Mouse (Mus musculus) kidney, postnatal 0 days (tissue): Measurements from ENCODE around the gene 2610528J11Rik. TPM values are rescaled to one million over a fixed set of nuclear protein-coding genes. Genes with fewer than 3 reads are reported as not detected.

ENCODE experiments used
- ATAC-seq: fragments of 200-750 bp; cut with Nextera tagmentation; replicated peaks from 2 replicates; pipeline ENCODE4 v1.8.0; 2017; ENCODE audit warnings: low read depth, moderate number of reproducible peaks, moderate TSS enrichment, moderate library complexity; ENCODE audit not compliant: low FRiP score
- DNase-seq: peaks from one replicate; pipeline ENCODE4 v3.0.0-alpha.2; 2016; ENCODE audit warnings: low spot score
- H3K27ac ChIP-seq: fragments of 300-500 bp; sonication (generic); 2 replicates; pipeline ENCODE4 v1.5.1; 2014; ENCODE audit warnings: mild to moderate bottlenecking
- H3K27me3 ChIP-seq: fragments of 300-500 bp; sonication (generic); 2 replicates; pipeline ENCODE4 v1.6.1; 2014; ENCODE audit warnings: low read length, mixed read lengths; ENCODE audit not compliant: insufficient read depth
- H3K36me3 ChIP-seq: fragments of 300-500 bp; sonication (generic); 2 replicates; pipeline ENCODE4 v1.6.1; 2014; ENCODE audit warnings: low read length, mixed read lengths; ENCODE audit not compliant: insufficient read depth
- H3K4me1 ChIP-seq: fragments of 300-500 bp; sonication (generic); replicated peaks from 2 replicates; pipeline ENCODE4 v1.6.1; 2014; ENCODE audit warnings: antibody characterized with exemption, low read length, mixed read lengths; ENCODE audit not compliant: insufficient read depth
- H3K4me2 ChIP-seq: fragments of 300-500 bp; sonication (generic); 2 replicates; pipeline ENCODE4 v1.6.1; 2014; ENCODE audit warnings: mild to moderate bottlenecking, low read length, moderate library complexity, mixed read lengths
- H3K4me3 ChIP-seq: fragments of 300-500 bp; sonication (generic); replicated peaks from 2 replicates; pipeline ENCODE4 v1.5.1; 2014; ENCODE audit warnings: low read depth, low read length
- H3K9ac ChIP-seq: fragments of 300-500 bp; sonication (generic); 2 replicates; pipeline ENCODE4 v1.6.1; 2014; ENCODE audit warnings: low read depth, low read length
- H3K9me3 ChIP-seq: fragments of 300-500 bp; sonication (generic); replicated peaks from 2 replicates; pipeline ENCODE4 v1.6.1; 2016; ENCODE audit warnings: low read length, inconsistent platforms, mixed read lengths
- CTCF ChIP-seq: IDR thresholded peaks from 2 replicates; pipeline ENCODE4 v1.5.1; 2016; ENCODE audit warnings: antibody characterized with exemption, low read depth, mild to moderate bottlenecking, moderate library complexity
- WGBS: fragments of 180-500 bp; shearing (Covaris S2); extraction: QIAGEN DNeasy Blood & Tissue Kit; methylation state at CpG from one replicate; pipeline ENCODE4 v1.1.7; 2014; 5-methylcytosine and 5-hydroxymethylcytosine counted together
- polyA plus RNA-seq: library from polyadenylated mRNA; unstranded; fragments of >200 nt; fragmentation: Nextera tagmentation; extraction: Ambion mirVana; gene quantifications from 2 replicates; pipeline ENCODE4 v1.2.1, GENCODE M21; 2015

The 2610528J11Rik gene
- polyA plus RNA-seq, 1 experiment from 2014 or later = 66.5 TPM

DNA sequence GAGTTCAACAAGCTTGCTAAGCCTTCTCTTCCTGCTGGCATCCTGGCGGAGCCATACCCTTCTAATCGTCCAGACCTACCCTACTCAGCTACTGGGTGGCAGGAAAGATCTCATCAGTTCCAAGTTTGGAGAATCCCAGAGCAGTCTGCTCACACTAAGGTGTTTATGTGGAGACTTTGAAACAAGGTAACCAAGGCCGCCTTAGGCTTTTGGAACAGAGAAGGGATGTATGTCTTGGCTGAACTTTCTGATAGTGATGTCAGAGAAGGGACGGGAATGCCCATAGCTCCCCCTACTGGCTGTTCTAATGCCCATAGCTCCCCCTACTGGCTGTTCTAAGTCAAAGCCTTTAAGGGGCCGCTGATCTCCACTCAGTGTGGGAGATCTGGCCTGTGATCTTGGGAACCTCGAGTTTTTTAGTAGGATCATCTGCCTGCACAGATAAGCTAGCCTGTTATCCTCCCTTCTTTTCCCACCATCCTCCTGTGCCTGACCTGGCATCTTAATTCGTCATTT lies 39.4 kb downstream of the 2610528J11Rik start:
- peak; percentile 100 for TF ChIP-seq CTCF
- no peaks in the 10 kb centered on the region for H3K9me3 ChIP-seq
- ATAC-seq = no peak
- no peak overlapping the region for H3K27ac ChIP-seq
- H3K36me3 ChIP-seq = no peaks in the 10 kb centered on the region
- H3K4me3 ChIP-seq = no peak overlapping the region
- no peak overlapping the region for H3K9ac ChIP-seq
- H3K4me2 ChIP-seq = no peak overlapping the region
- no peaks in the 10 kb centered on the region for H3K4me1 ChIP-seq
- 31% methylated on average over 7 of the region's 7 CpGs for WGBS
- peak; percentile 81 for DNase-seq
- H3K27me3 ChIP-seq = no peaks in the 10 kb centered on the region

GRCm38 (mm10) chr4:118568709-118569108 lies 41.9 kb downstream of the 2610528J11Rik start:
- no peak overlapping the region for H3K9ac ChIP-seq
- H3K27ac ChIP-seq = no peak overlapping the region
- no peaks in the 10 kb centered on the region for H3K4me1 ChIP-seq
- H3K36me3 ChIP-seq = no peaks in the 10 kb centered on the region
- no peaks in the 10 kb centered on the region for H3K9me3 ChIP-seq
- no peak for TF ChIP-seq CTCF
- H3K27me3 ChIP-seq = no peaks in the 10 kb centered on the region
- ATAC-seq (no peak), DNase-seq (no peak)
- no peak overlapping the region for H3K4me3 ChIP-seq
- H3K4me2 ChIP-seq = no peak overlapping the region
- 70% methylated on average over 10 of the region's 10 CpGs for WGBS

DNA sequence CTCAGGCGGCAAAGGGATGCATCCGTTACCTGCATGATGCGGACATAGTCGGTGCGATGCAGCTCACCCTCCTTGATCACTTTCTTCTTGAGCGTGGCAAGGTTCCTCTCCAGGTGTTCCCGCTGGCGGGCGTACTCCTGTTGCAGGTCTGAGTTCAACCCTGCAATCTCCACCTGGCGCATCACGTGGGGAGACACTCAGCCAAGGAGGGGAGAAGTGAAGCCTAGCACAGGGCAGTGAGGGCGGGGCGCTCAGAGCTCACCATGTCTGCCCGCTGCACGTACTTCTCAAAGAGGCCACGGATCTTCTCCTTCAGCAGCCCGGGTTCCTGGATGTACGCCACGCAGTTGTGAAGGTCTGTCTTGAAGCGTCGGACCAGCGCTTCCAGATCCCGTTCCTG lies 42.5 kb downstream of the 2610528J11Rik start:
- DNase-seq (no peak), ATAC-seq (no peak)
- no peak for TF ChIP-seq CTCF
- Histone ChIP-seq H3K4me2 (no peak overlapping the region), H3K27ac (no peak overlapping the region), H3K9ac (no peak overlapping the region), H3K4me3 (no peak overlapping the region), H3K36me3 (no peaks in the 10 kb centered on the region), H3K4me1 (no peaks in the 10 kb centered on the region), H3K9me3 (no peaks in the 10 kb centered on the region), H3K27me3 (no peaks in the 10 kb centered on the region)
- WGBS = 78% methylated on average over 23 of the region's 23 CpGs

GRCm38 (mm10) chr4:118571441-118571840 lies 44.6 kb downstream of the 2610528J11Rik start:
- ATAC-seq (no peak), DNase-seq (no peak)
- Histone ChIP-seq H3K9ac (no peak overlapping the region), H3K4me2 (no peak overlapping the region), H3K27ac (no peak overlapping the region), H3K4me3 (no peak overlapping the region), H3K4me1 (no peaks in the 10 kb centered on the region), H3K27me3 (no peaks in the 10 kb centered on the region), H3K9me3 (no peaks in the 10 kb centered on the region), H3K36me3 (no peaks in the 10 kb centered on the region)
- 75% methylated on average over 15 of the region's 15 CpGs for WGBS
- TF ChIP-seq CTCF = no peak

GRCm38 (mm10) chr4:118576097-118576496 lies 49.3 kb downstream of the 2610528J11Rik start:
- Histone ChIP-seq H3K9me3 (no peaks in the 10 kb centered on the region), H3K4me2 (no peak overlapping the region), H3K36me3 (no peaks in the 10 kb centered on the region), H3K4me3 (no peak overlapping the region), H3K27me3 (no peaks in the 10 kb centered on the region), H3K9ac (no peak overlapping the region), H3K27ac (no peak overlapping the region), H3K4me1 (no peaks in the 10 kb centered on the region)
- no peak for ATAC-seq
- WGBS = 5% methylated on average over 6 of the region's 6 CpGs
- peak; percentile 91 for TF ChIP-seq CTCF
- DNase-seq = peak; percentile 86

DNA sequence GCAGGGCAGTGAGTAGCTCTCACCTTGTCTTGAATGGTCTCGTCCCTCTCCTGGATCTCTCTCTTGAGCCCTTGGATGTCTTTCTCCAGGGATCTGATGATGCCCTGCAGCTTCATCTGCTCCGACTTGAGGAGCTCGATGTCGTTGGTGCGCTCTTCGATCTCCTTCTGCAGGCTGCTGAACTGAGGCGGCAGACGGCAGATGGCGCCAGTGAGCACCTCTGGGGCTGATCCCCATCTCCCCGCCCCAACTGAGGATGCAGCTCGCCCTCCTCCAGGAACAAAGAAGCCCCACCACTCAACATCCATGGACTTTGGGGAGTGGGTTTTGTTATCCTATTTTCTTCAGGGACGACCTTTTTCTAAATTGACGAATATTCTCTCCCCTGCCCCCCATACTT lies 52.5 kb downstream of the 2610528J11Rik start:
- TF ChIP-seq CTCF = peak; percentile 57
- 60% methylated on average over 13 of the region's 13 CpGs for WGBS
- H3K4me1 ChIP-seq = no peaks in the 10 kb centered on the region

More for the DNA sequence above, 52.5 kb downstream of the 2610528J11Rik start:
- H3K4me2 ChIP-seq = no peak overlapping the region
- ATAC-seq (no peak), DNase-seq (peak; percentile 32)
- no peak overlapping the region for H3K4me3 ChIP-seq
- no peak overlapping the region for H3K27ac ChIP-seq
- H3K9ac ChIP-seq = no peak overlapping the region
- no peaks in the 10 kb centered on the region for H3K9me3 ChIP-seq
- no peaks in the 10 kb centered on the region for H3K27me3 ChIP-seq
- no peaks in the 10 kb centered on the region for H3K36me3 ChIP-seq

Other genes starting within 250 kb of the 2610528J11Rik start
- 34.0 and 37.6 TPM in 2 replicates for gene Ptprf, start 235.6 kb upstream of the 2610528J11Rik start, polyA plus RNA-seq
- gene Szt2, start 117.7 kb upstream of the 2610528J11Rik start, polyA plus RNA-seq = 3.3 and 3.6 TPM in 2 replicates
- 89.6 and 92.8 TPM in 2 replicates for gene Med8, start 117.7 kb upstream of the 2610528J11Rik start, polyA plus RNA-seq
- gene Elovl1, start 98.9 kb upstream of the 2610528J11Rik start, polyA plus RNA-seq = 135 and 139 TPM in 2 replicates
- gene Cdc20, start 89.6 kb upstream of the 2610528J11Rik start, polyA plus RNA-seq = 117 and 122 TPM in 2 replicates
- 0.09 TPM in 1 of 2 replicates, not detected in the other for gene Mpl, start 69.5 kb upstream of the 2610528J11Rik start, polyA plus RNA-seq
- 45.6 and 49.4 TPM in 2 replicates for gene Tie1, start 36.9 kb upstream of the 2610528J11Rik start, polyA plus RNA-seq
- 11.3 and 12.3 TPM in 2 replicates for gene Tmem125, start 17.0 kb downstream of the 2610528J11Rik start, polyA plus RNA-seq
- 0.04 and 0.09 TPM in 2 replicates for gene Cfap57, start 93.8 kb downstream of the 2610528J11Rik start, polyA plus RNA-seq
- 139 and 150 TPM in 2 replicates for gene Ebna1bp2, start 93.8 kb downstream of the 2610528J11Rik start, polyA plus RNA-seq
- not detected in 2 replicates for gene Olfr62, start 132.0 kb downstream of the 2610528J11Rik start, polyA plus RNA-seq
- 0.03 and 0.13 TPM in 2 replicates for gene Olfr1342, start 165.8 kb downstream of the 2610528J11Rik start, polyA plus RNA-seq
- gene Olfr1341, start 176.5 kb downstream of the 2610528J11Rik start, polyA plus RNA-seq = not detected in 2 replicates
- gene Olfr1340, start 193.1 kb downstream of the 2610528J11Rik start, polyA plus RNA-seq = not detected in 2 replicates
- not detected in 2 replicates for gene Olfr1339, start 205.2 kb downstream of the 2610528J11Rik start, polyA plus RNA-seq
- not detected in 2 replicates for gene Olfr1338, start 231.7 kb downstream of the 2610528J11Rik start, polyA plus RNA-seq